Mouse (Mus musculus): ENCODE results near the gene Fbxl13. TPM values are rescaled to one million over a fixed set of nuclear protein-coding genes. Genes with fewer than 3 reads are reported as not detected.

The Fbxl13 gene
- total and polyA plus RNA-seq, 3 experiments = 0.11 TPM; not detected in 2

GRCm38 (mm10) chr5:21554732-21555131, 90.7 kb downstream of the Fbxl13 start:
- Histone ChIP-seq H3K4me3 (ENCODE audit: low read depth, low read length) (no peak overlapping the region), H3K27me3 (ENCODE audit: insufficient read depth, low read length) (peaks cover 7% of the 10 kb centered on the region; the same call in 1 of the 2 replicates), H3K9me3 (replicated peaks) (no peaks in the 10 kb centered on the region), H3K36me3 (replicated peaks) (no peaks in the 10 kb centered on the region), H3K4me1 (ENCODE audit: insufficient read depth, low read depth, low read length) (no peaks in the 10 kb centered on the region)
- TF ChIP-seq POLR2AphosphoS5 (IDR thresholded peaks at IDR 0.05; ENCODE audit: insufficient replicate concordance, low read depth, low read length) = no peak
- ATAC-seq (ENCODE audit: extremely low read depth, insufficient number of reproducible peaks, low FRiP score, poor library complexity, severe bottlenecking) (no peak), DNase-seq (ENCODE audit: low spot score) (no peak)

- TF ChIP-seq POLR2AphosphoS5 (IDR thresholded peaks at IDR 0.05; ENCODE audit: insufficient replicate concordance, low read depth, low read length) (no peak), GATA2 (IDR thresholded peaks at IDR 0.05; ENCODE audit: borderline replicate concordance, low read depth, low read length) (no peak), GATA1 (IDR thresholded peaks at IDR 0.05; ENCODE audit: borderline replicate concordance, low read length) (no peak), TAL1 (conservative IDR thresholded peaks at IDR 0.05; ENCODE audit: low read depth, low read length) (no peak), CTCF (IDR thresholded peaks at IDR 0.05; ENCODE audit: low read depth, low read length) (no peak)
- Histone ChIP-seq H3K4me3 (ENCODE audit: low read depth, low read length) (no peak overlapping the region), H3K9me3 (replicated peaks) (no peaks in the 10 kb centered on the region), H3K36me3 (replicated peaks) (no peaks in the 10 kb centered on the region), H3K4me1 (ENCODE audit: insufficient read depth, low read depth, low read length) (no peaks in the 10 kb centered on the region), H3K27me3 (ENCODE audit: insufficient read depth, low read length) (peaks cover 7% of the 10 kb centered on the region; the same call in 1 of the 2 replicates)
- DNase-seq (ENCODE audit: low spot score) (no peak), ATAC-seq (ENCODE audit: extremely low read depth, insufficient number of reproducible peaks, low FRiP score, poor library complexity, severe bottlenecking) (no peak)
These were observed 91.7 kb downstream of the Fbxl13 start for GRCm38 (mm10) chr5:21553685-21554084.

DNA sequence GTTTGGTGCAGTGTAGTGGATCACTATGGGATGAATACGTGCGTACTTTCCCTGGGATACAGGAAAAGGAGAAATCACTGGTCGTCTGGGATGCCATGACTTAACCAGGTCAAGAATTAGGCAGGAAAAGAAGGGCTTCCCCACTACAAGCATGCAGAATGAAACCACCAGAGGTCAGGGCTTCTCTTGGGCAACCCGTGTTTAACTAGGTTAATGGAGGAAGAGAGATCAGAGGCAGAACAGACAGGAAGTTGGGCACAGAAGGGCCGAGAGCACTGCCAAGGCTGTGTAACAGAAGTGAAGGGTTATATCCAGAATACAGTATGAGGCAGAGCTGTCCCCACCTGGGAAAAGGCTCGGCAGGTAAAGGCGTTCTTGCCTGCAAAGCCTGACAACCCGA, 98.4 kb downstream of the Fbxl13 start:
- no peak overlapping the region for H3K4me3 ChIP-seq (ENCODE audit: low read depth, low read length)
- H3K27me3 ChIP-seq (ENCODE audit: insufficient read depth, low read length) = peaks cover 4% of the 10 kb centered on the region; the same call in 1 of the 2 replicates
- no peaks in the 10 kb centered on the region for H3K4me1 ChIP-seq (ENCODE audit: insufficient read depth, low read depth, low read length)
- H3K9me3 ChIP-seq (replicated peaks) = no peaks in the 10 kb centered on the region
- no peak for ATAC-seq (ENCODE audit: extremely low read depth, insufficient number of reproducible peaks, low FRiP score, poor library complexity, severe bottlenecking)
- DNase-seq (ENCODE audit: low spot score) = no peak
- H3K36me3 ChIP-seq (replicated peaks) = no peaks in the 10 kb centered on the region
- no peak for TF ChIP-seq POLR2AphosphoS5 (IDR thresholded peaks at IDR 0.05; ENCODE audit: insufficient replicate concordance, low read depth, low read length)
- TF ChIP-seq TAL1 (conservative IDR thresholded peaks at IDR 0.05; ENCODE audit: low read depth, low read length) = no peak
- TF ChIP-seq GATA1 (IDR thresholded peaks at IDR 0.05; ENCODE audit: borderline replicate concordance, low read length) = no peak
- no peak for TF ChIP-seq GATA2 (IDR thresholded peaks at IDR 0.05; ENCODE audit: borderline replicate concordance, low read depth, low read length)
- TF ChIP-seq CTCF (IDR thresholded peaks at IDR 0.05; ENCODE audit: low read depth, low read length) = no peak

DNA sequence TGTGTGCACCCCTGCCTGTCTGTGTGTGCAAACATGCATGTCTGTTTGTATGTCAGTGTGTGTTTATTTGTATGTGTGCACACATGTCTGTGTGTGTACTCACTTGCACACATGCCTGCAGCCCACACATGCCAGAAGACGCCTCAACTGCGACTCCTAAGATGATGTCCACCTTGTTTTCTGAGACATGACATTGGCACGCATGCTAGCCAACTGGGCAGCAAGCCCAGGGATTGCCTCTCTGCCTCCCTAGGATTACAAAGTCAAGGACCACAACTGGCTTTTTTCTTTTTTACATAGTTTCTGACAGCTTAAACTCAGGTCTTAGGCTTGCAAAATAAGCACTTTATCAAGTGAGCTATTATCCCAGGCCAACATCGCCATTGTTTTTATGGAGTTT, 99.6 kb downstream of the Fbxl13 start:
- ATAC-seq (ENCODE audit: extremely low read depth, insufficient number of reproducible peaks, low FRiP score, poor library complexity, severe bottlenecking) (no peak), DNase-seq (ENCODE audit: low spot score) (no peak)
- no peak for TF ChIP-seq CTCF (IDR thresholded peaks at IDR 0.05; ENCODE audit: low read depth, low read length)
- TF ChIP-seq POLR2AphosphoS5 (IDR thresholded peaks at IDR 0.05; ENCODE audit: insufficient replicate concordance, low read depth, low read length) = no peak
- no peak for TF ChIP-seq TAL1 (conservative IDR thresholded peaks at IDR 0.05; ENCODE audit: low read depth, low read length)
- no peak for TF ChIP-seq GATA1 (IDR thresholded peaks at IDR 0.05; ENCODE audit: borderline replicate concordance, low read length)
- TF ChIP-seq GATA2 (IDR thresholded peaks at IDR 0.05; ENCODE audit: borderline replicate concordance, low read depth, low read length) = no peak
- no peaks in the 10 kb centered on the region for H3K4me1 ChIP-seq (ENCODE audit: insufficient read depth, low read depth, low read length)
- no peaks in the 10 kb centered on the region for H3K36me3 ChIP-seq (replicated peaks)
- H3K9me3 ChIP-seq (replicated peaks) = no peaks in the 10 kb centered on the region
- no peak overlapping the region for H3K4me3 ChIP-seq (ENCODE audit: low read depth, low read length)
- no peaks in the 10 kb centered on the region; the same call in 1 of the 2 replicates for H3K27me3 ChIP-seq (ENCODE audit: insufficient read depth, low read length)

GRCm38 (mm10) chr5:21545227-21545626, 100.2 kb downstream of the Fbxl13 start:
- H3K27me3 ChIP-seq (ENCODE audit: insufficient read depth, low read length) = no peaks in the 10 kb centered on the region; the same call in 1 of the 2 replicates
- no peak for DNase-seq (ENCODE audit: low spot score)
- no peak for ATAC-seq (ENCODE audit: extremely low read depth, insufficient number of reproducible peaks, low FRiP score, poor library complexity, severe bottlenecking)
- no peaks in the 10 kb centered on the region for H3K4me1 ChIP-seq (ENCODE audit: insufficient read depth, low read depth, low read length)
- no peaks in the 10 kb centered on the region for H3K9me3 ChIP-seq (replicated peaks)
- TF ChIP-seq TAL1 (conservative IDR thresholded peaks at IDR 0.05; ENCODE audit: low read depth, low read length) (no peak), GATA2 (IDR thresholded peaks at IDR 0.05; ENCODE audit: borderline replicate concordance, low read depth, low read length) (no peak), CTCF (IDR thresholded peaks at IDR 0.05; ENCODE audit: low read depth, low read length) (no peak), POLR2AphosphoS5 (IDR thresholded peaks at IDR 0.05; ENCODE audit: insufficient replicate concordance, low read depth, low read length) (no peak), GATA1 (IDR thresholded peaks at IDR 0.05; ENCODE audit: borderline replicate concordance, low read length) (no peak)
- no peaks in the 10 kb centered on the region for H3K36me3 ChIP-seq (replicated peaks)
- no peak overlapping the region for H3K4me3 ChIP-seq (ENCODE audit: low read depth, low read length)

DNA sequence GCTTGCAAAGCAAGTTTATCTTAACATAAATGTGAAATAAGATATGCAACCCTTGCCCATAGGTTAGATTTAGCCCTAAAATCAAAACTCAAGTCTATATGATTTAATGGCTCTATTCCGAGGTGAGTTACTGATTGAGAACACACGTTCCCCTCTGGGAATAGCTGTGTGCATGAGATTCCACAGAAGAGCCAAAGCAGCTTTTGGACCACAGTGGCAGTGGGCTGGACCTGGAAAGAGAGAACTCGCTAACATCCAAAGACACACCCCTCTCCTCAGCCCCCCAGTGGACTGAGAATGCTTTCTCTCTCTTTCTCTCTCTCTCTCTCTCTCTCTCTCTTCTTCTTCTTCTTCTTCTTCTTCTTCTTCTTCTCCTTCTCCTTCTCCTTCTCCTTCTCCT, 100.6 kb downstream of the Fbxl13 start:
- Histone ChIP-seq H3K4me1 (ENCODE audit: insufficient read depth, low read depth, low read length) (no peaks in the 10 kb centered on the region), H3K27me3 (ENCODE audit: insufficient read depth, low read length) (no peaks in the 10 kb centered on the region; the same call in 1 of the 2 replicates), H3K9me3 (replicated peaks) (no peaks in the 10 kb centered on the region), H3K36me3 (replicated peaks) (no peaks in the 10 kb centered on the region), H3K4me3 (ENCODE audit: low read depth, low read length) (no peak overlapping the region)
- TF ChIP-seq TAL1 (conservative IDR thresholded peaks at IDR 0.05; ENCODE audit: low read depth, low read length) = no peak
- no peak for TF ChIP-seq POLR2AphosphoS5 (IDR thresholded peaks at IDR 0.05; ENCODE audit: insufficient replicate concordance, low read depth, low read length)
- no peak for TF ChIP-seq GATA2 (IDR thresholded peaks at IDR 0.05; ENCODE audit: borderline replicate concordance, low read depth, low read length)
- TF ChIP-seq CTCF (IDR thresholded peaks at IDR 0.05; ENCODE audit: low read depth, low read length) = no peak
- TF ChIP-seq GATA1 (IDR thresholded peaks at IDR 0.05; ENCODE audit: borderline replicate concordance, low read length) = no peak
- DNase-seq (ENCODE audit: low spot score) (no peak), ATAC-seq (ENCODE audit: extremely low read depth, insufficient number of reproducible peaks, low FRiP score, poor library complexity, severe bottlenecking) (no peak)

Measured in G1E (cell line).